Mouse (Mus musculus): Measurements from ENCODE around the gene Marcks. TPM values are rescaled to one million over a fixed set of nuclear protein-coding genes. Genes with fewer than 3 reads are reported as not detected.

The Marcks gene
- total RNA-seq, 1 experiment = 18.4 TPM

DNA sequence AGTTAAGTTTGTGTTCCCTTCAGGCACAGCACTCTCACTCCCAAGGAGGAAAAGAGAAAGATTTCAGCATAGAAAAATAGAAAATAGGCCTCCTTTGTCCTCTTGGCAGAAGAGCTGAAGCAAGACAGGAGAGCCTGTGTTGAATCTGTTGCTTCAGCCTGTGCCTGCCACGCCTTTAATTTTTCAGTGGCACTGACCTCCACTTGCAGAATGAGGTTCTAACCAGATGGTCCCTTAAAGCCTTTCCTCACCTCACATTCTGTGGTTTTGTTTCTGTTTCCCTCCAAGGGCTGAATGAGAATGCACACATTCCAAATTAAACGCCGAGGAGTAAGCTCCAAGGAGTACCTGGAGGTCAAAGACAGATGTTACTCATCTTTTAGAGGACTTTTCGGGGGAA lies 32.2 kb upstream of the Marcks start:
- H3K9me3 ChIP-seq (ENCODE audit: control insufficient read depth, insufficient read depth, low read depth, low read length) = no peaks in the 10 kb centered on the region
- H3K9ac ChIP-seq (ENCODE audit: insufficient read depth, low read depth, low read length, poor library complexity, severe bottlenecking) = no peak overlapping the region
- DNase-seq (ENCODE audit: low read depth, low spot score) = no peak
- H3K4me3 ChIP-seq (ENCODE audit: insufficient read depth in 1 of 2, low read depth in 1 of 2, low read length in 2 of 2, poor library complexity in 1 of 2, severe bottlenecking in 1 of 2) = no peak overlapping the region
- no peaks in the 10 kb centered on the region for H3K4me1 ChIP-seq (ENCODE audit: control insufficient read depth in 2 of 2, insufficient read depth in 2 of 2, low read length in 2 of 2, poor library complexity in 1 of 2)
- no peak for TF ChIP-seq MAFK (IDR thresholded peaks at IDR 0.05; ENCODE audit: insufficient read depth, low read depth, low read length)
- in situ Hi-C loops (cut with MboI; ENCODE audit: low sequenced_read_pairs in 2 of 2, unreplicated experiment in 2 of 2) = no loop called here
- H3K36me3 ChIP-seq (ENCODE audit: control insufficient read depth, insufficient read depth, low read length, poor library complexity, severe bottlenecking) = no peaks in the 10 kb centered on the region
- H3K27ac ChIP-seq (ENCODE audit: insufficient read depth, low read depth, low read length, poor library complexity, severe bottlenecking) = no peak overlapping the region

DNA sequence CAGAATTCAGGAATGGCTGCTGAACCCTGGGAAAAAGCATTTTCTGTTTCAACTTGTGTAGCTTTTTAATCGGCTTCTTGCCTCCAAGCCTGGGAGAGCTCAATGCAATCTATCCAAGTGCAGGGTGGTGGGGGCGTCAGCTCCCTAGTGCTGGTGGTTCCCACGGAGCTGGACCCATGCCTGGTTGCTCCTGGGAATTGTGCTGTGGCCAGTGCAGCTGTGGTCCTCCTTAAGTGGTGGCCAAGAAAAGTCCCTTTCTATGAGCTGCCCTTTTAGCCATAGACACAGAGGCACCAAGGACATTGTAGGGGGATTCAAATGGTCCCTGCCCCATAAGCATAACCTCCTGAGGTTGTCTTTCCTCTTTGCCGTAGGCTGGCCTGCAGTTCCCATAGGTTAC lies 31.7 kb upstream of the Marcks start:
- Histone ChIP-seq H3K9ac (ENCODE audit: insufficient read depth, low read depth, low read length, poor library complexity, severe bottlenecking) (no peak overlapping the region), H3K4me1 (ENCODE audit: control insufficient read depth in 2 of 2, insufficient read depth in 2 of 2, low read length in 2 of 2, poor library complexity in 1 of 2) (no peaks in the 10 kb centered on the region), H3K4me3 (ENCODE audit: insufficient read depth in 1 of 2, low read depth in 1 of 2, low read length in 2 of 2, poor library complexity in 1 of 2, severe bottlenecking in 1 of 2) (no peak overlapping the region), H3K27ac (ENCODE audit: insufficient read depth, low read depth, low read length, poor library complexity, severe bottlenecking) (no peak overlapping the region), H3K36me3 (ENCODE audit: control insufficient read depth, insufficient read depth, low read length, poor library complexity, severe bottlenecking) (no peaks in the 10 kb centered on the region), H3K9me3 (ENCODE audit: control insufficient read depth, insufficient read depth, low read depth, low read length) (no peaks in the 10 kb centered on the region)
- DNase-seq (ENCODE audit: low read depth, low spot score) = no peak
- no peak for TF ChIP-seq HCFC1 (IDR thresholded peaks at IDR 0.05; ENCODE audit: borderline replicate concordance, insufficient read depth, low read length)
- TF ChIP-seq MAFK (IDR thresholded peaks at IDR 0.05; ENCODE audit: insufficient read depth, low read depth, low read length) = no peak
- no peak for TF ChIP-seq ZNF384 (IDR thresholded peaks at IDR 0.05; ENCODE audit: low read depth, low read length)
- no peak for TF ChIP-seq ZC3H11A (IDR thresholded peaks at IDR 0.05; ENCODE audit: borderline replicate concordance, low read depth, low read length)
- TF ChIP-seq CHD2 (IDR thresholded peaks at IDR 0.05; ENCODE audit: low read depth, low read length) = no peak
- in situ Hi-C loops (cut with MboI; ENCODE audit: low sequenced_read_pairs in 2 of 2, unreplicated experiment in 2 of 2) = no loop called here

DNA sequence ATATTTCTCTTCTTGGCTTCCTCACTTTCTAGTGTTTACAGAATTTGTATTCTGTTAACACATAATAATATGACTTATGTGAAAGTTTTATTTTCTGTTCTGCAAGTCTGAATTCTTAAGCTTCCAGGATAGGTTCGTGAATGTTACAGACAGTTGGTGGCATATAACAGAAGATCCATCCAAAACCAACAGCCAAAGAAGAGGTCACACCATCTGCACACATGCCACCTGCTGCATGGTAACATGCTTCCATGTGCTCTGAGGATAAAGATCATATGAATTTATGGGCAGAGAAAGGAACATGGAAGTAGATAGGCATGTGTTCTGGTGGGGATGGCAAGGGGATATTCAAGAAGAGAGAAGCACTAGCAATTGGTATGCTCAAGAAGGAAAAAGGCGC lies 28.8 kb upstream of the Marcks start:
- no peaks in the 10 kb centered on the region for H3K4me1 ChIP-seq (ENCODE audit: control insufficient read depth in 2 of 2, insufficient read depth in 2 of 2, low read length in 2 of 2, poor library complexity in 1 of 2)
- in situ Hi-C loops (cut with MboI; ENCODE audit: low sequenced_read_pairs in 2 of 2, unreplicated experiment in 2 of 2) = no loop called here
- H3K9ac ChIP-seq (ENCODE audit: insufficient read depth, low read depth, low read length, poor library complexity, severe bottlenecking) = no peak overlapping the region
- DNase-seq (ENCODE audit: low read depth, low spot score) = no peak
- TF ChIP-seq ZC3H11A (IDR thresholded peaks at IDR 0.05; ENCODE audit: borderline replicate concordance, low read depth, low read length) (no peak), ZNF384 (IDR thresholded peaks at IDR 0.05; ENCODE audit: low read depth, low read length) (no peak), HCFC1 (IDR thresholded peaks at IDR 0.05; ENCODE audit: borderline replicate concordance, insufficient read depth, low read length) (no peak), CHD2 (IDR thresholded peaks at IDR 0.05; ENCODE audit: low read depth, low read length) (no peak), MAFK (IDR thresholded peaks at IDR 0.05; ENCODE audit: insufficient read depth, low read depth, low read length) (no peak)
- H3K9me3 ChIP-seq (ENCODE audit: control insufficient read depth, insufficient read depth, low read depth, low read length) = no peaks in the 10 kb centered on the region
- no peak overlapping the region for H3K4me3 ChIP-seq (ENCODE audit: insufficient read depth in 1 of 2, low read depth in 1 of 2, low read length in 2 of 2, poor library complexity in 1 of 2, severe bottlenecking in 1 of 2)
- H3K27ac ChIP-seq (ENCODE audit: insufficient read depth, low read depth, low read length, poor library complexity, severe bottlenecking) = no peak overlapping the region
- H3K36me3 ChIP-seq (ENCODE audit: control insufficient read depth, insufficient read depth, low read length, poor library complexity, severe bottlenecking) = no peaks in the 10 kb centered on the region

DNA sequence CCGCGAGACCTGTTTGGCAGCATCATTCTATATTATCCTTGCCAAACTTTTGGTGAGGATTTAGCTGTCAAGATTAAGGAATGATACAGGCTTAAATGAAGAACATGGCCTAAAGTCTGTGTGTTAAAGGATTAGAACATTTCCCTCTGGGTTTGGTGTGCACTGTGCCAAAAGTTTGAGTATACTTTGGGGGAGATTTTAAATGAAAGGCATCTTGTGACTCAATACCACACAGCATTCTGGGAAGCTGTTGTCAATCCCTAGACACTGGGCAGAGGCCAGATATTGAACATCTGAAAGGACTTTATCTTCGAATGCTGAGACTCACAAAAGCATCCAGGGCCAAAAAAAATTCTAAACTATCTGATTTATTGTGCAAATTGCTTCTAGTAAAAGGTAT lies 21.0 kb upstream of the Marcks start:
- no peak overlapping the region for H3K9ac ChIP-seq (ENCODE audit: insufficient read depth, low read depth, low read length, poor library complexity, severe bottlenecking)
- H3K9me3 ChIP-seq (ENCODE audit: control insufficient read depth, insufficient read depth, low read depth, low read length) = no peaks in the 10 kb centered on the region
- H3K27ac ChIP-seq (ENCODE audit: insufficient read depth, low read depth, low read length, poor library complexity, severe bottlenecking) = no peak overlapping the region
- no peaks in the 10 kb centered on the region for H3K36me3 ChIP-seq (ENCODE audit: control insufficient read depth, insufficient read depth, low read length, poor library complexity, severe bottlenecking)
- no peak overlapping the region for H3K4me3 ChIP-seq (ENCODE audit: insufficient read depth in 1 of 2, low read depth in 1 of 2, low read length in 2 of 2, poor library complexity in 1 of 2, severe bottlenecking in 1 of 2)
- DNase-seq (ENCODE audit: low read depth, low spot score) = no peak
- in situ Hi-C loops (cut with MboI; ENCODE audit: low sequenced_read_pairs in 2 of 2, unreplicated experiment in 2 of 2) = no loop called here
- TF ChIP-seq HCFC1 (IDR thresholded peaks at IDR 0.05; ENCODE audit: borderline replicate concordance, insufficient read depth, low read length) (no peak), ZC3H11A (IDR thresholded peaks at IDR 0.05; ENCODE audit: borderline replicate concordance, low read depth, low read length) (no peak), ZNF384 (IDR thresholded peaks at IDR 0.05; ENCODE audit: low read depth, low read length) (no peak), MAFK (IDR thresholded peaks at IDR 0.05; ENCODE audit: insufficient read depth, low read depth, low read length) (no peak), CHD2 (IDR thresholded peaks at IDR 0.05; ENCODE audit: low read depth, low read length) (no peak)
- H3K4me1 ChIP-seq (ENCODE audit: control insufficient read depth in 2 of 2, insufficient read depth in 2 of 2, low read length in 2 of 2, poor library complexity in 1 of 2) = no peaks in the 10 kb centered on the region

DNA sequence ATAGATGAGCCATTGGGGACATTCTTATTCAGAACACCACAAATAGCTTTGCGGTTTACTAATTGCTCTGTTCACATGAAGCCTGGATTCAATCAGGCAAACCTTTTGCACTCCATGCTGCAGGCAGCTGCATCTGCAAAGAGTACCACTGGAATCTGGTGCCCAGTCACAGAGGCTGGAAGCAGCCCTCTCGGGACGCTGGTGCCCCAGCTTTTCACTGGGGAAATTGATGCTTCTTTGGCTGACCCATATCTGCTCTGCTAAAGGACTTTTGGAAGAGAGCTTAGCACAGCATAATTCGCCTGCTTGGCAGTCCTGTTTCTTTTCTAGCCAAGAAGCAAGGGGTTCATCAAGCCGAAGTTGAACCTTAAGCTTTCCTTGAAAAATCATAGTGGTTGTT lies 18.4 kb upstream of the Marcks start:
- no peaks in the 10 kb centered on the region for H3K4me1 ChIP-seq (ENCODE audit: control insufficient read depth in 2 of 2, insufficient read depth in 2 of 2, low read length in 2 of 2, poor library complexity in 1 of 2)
- in situ Hi-C loops (cut with MboI; ENCODE audit: low sequenced_read_pairs in 2 of 2, unreplicated experiment in 2 of 2) = no loop called here
- H3K9me3 ChIP-seq (ENCODE audit: control insufficient read depth, insufficient read depth, low read depth, low read length) = no peaks in the 10 kb centered on the region
- no peak overlapping the region for H3K4me3 ChIP-seq (ENCODE audit: insufficient read depth in 1 of 2, low read depth in 1 of 2, low read length in 2 of 2, poor library complexity in 1 of 2, severe bottlenecking in 1 of 2)
- no peak for DNase-seq (ENCODE audit: low read depth, low spot score)
- H3K27ac ChIP-seq (ENCODE audit: insufficient read depth, low read depth, low read length, poor library complexity, severe bottlenecking) = no peak overlapping the region
- TF ChIP-seq ZC3H11A (IDR thresholded peaks at IDR 0.05; ENCODE audit: borderline replicate concordance, low read depth, low read length) (no peak), HCFC1 (IDR thresholded peaks at IDR 0.05; ENCODE audit: borderline replicate concordance, insufficient read depth, low read length) (no peak), ZNF384 (IDR thresholded peaks at IDR 0.05; ENCODE audit: low read depth, low read length) (no peak), MAFK (IDR thresholded peaks at IDR 0.05; ENCODE audit: insufficient read depth, low read depth, low read length) (no peak), CHD2 (IDR thresholded peaks at IDR 0.05; ENCODE audit: low read depth, low read length) (no peak)
- H3K9ac ChIP-seq (ENCODE audit: insufficient read depth, low read depth, low read length, poor library complexity, severe bottlenecking) = no peak overlapping the region
- H3K36me3 ChIP-seq (ENCODE audit: control insufficient read depth, insufficient read depth, low read length, poor library complexity, severe bottlenecking) = no peaks in the 10 kb centered on the region

Data from ES-E14 (cell line).